Mouse (Mus musculus) liver, adult (tissue): Measurements from ENCODE around the gene Ctrc.

Experiments used
- GATA4 ChIP-seq: IDR thresholded peaks from 2 replicates; pipeline ENCODE4 v1.6.1; 2014; ENCODE audit warnings: mild to moderate bottlenecking, low read length; ENCODE audit not compliant: insufficient replicate concordance

Ctrc gene

DNA sequence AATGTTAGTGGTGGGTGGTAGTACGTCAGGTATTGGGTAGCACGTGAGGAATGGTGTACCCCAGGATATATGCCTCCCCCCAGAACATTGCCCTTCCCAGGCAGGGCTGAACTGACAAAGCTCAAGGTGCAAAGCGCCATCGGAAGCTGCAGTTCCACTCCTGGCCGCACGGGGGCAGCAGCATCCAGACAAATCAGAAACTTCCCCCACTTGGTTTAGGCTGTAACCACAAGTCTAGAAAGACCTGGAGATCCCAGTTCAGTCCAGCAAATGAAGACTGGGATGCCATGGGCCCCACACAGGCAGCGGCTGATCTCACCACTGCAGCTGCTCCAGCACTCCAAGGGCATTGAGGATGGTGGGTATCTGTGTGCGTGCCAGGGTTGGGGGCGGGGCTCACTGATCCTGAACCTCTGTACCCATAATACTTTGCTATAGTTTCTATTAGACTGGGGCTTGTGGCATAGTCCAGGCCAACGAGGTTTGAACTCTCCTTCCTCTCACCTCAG lies 11.3 kb upstream of the Ctrc start:
- no peak for TF ChIP-seq GATA4

DNA sequence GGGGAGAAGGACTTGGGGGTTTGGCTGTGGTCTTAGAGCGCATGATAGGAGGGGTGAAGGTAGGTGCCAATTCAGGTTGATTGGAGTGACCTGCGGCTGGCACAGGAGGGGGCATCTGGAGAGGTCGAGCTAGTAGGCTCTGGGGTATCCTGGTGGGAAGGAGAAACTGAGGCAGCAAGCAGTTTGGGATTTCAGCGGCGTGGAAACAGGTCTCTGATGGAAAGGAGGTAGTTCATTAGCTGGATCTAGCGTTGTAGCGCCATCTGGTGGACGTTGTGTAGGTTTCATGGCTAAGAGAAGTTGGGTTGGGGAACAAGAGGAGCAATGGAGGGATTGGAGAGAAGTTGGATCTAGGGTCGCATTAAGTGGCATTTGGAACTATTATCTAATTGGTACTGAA lies 7.3 kb upstream of the Ctrc start:
- TF ChIP-seq GATA4: no peak

DNA sequence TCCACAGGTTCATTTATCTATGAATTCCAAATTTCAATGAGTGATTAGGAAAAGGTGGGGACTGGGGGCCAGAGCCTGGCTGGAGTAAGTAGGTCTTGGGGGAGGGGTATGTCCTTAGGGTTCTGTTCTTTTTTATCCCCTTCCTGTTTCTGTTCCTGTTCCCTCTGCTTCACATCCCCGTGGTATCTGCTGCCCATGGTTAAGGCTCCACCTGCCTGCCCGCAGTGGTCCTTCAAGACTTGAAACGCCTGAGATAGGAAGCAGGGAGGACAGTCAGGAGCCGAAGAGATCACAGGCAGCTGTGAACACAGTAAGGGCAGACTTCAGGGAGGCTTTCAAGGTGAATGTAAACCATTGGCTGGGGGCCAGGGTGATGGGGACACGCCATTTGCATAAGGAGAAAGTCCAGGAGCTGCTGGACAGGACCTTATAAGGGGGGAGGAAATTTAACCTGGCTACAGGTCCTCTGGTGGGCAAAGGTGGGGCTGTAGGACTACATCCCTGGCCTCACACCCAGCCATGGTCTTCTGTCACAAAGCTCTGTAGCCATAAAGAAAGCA lies 11.5 kb downstream of the Ctrc start:
- no peak for TF ChIP-seq GATA4

DNA sequence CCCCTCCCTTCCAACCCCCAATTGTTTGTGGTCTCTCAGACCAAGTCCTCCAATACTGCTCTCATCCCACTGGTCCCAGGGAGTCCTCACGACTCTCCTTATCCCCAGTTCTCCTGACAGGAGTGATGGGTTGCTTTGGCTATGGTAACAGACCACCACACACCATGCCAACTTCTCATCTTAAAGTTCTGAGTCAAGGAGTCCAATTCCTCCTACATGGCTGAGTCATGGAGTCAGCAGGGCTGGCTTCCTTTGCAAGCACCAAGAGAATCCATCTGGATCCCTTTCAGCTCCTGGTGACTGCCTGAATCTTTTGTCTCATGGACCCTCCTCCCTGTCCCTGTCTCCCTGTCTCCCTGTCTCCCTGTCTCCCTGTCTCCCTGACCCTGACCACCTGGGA lies 12.2 kb downstream of the Ctrc start:
- no peak for TF ChIP-seq GATA4

DNA sequence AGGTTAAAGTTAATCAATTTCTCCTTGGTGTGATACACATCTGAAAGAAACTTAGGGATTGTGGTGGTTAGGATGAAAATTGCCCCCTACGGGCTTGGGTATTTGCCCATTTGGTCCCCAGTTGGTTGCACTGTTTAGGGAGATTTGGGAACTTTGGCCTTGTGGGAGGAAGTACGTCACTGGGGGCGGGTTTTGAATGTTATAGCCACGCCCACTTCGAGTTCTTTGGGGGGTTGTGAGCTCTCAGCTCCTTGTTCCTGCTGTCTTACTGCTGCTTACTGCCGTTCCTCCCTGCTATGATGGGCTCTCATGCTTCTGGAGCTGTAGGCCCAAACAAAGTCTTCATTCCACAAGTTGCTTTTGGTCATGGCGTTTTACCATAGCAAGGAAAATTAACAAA lies 14.8 kb downstream of the Ctrc start:
- no peak for TF ChIP-seq GATA4

DNA sequence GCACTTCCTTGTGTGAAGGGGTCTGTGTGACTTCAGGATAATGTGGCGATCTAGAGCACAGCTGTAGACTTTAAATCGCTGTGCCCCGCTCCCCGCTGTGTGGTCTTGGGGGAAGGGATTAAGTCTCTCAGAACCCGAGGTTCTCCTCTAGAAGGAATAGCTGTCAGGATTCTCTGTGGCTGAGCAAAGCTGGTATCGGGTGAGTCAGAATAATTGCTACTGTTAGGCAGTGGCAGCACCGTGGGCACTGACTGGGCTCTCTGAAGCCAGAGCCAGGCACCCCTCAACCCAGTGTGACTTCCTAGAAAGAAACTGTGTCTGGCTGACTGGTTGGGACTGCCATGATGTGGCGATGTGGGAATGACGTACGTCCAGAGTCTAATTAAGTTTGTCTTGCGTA lies 15.8 kb downstream of the Ctrc start:
- TF ChIP-seq GATA4: no peak

DNA sequence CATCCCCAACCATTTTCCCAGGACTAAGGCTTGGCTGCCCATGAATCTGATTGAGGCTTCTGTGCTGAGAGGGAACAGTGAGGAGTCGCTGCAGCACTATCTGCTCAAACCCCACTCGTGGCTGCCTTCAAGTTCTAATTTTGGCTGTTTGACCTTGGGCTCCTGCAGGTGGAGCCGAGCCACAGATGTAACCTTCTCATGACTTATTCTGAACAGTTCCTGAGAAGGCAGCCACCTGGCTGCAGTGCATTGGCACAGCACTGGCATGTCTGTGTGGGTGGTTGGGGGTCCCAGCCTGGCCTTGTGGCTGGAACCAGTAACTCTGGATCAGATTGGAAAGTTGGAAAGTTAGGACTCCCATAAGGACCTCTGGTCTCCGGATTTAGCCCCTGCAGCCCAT lies 18.0 kb downstream of the Ctrc start:
- TF ChIP-seq GATA4: no peak

DNA sequence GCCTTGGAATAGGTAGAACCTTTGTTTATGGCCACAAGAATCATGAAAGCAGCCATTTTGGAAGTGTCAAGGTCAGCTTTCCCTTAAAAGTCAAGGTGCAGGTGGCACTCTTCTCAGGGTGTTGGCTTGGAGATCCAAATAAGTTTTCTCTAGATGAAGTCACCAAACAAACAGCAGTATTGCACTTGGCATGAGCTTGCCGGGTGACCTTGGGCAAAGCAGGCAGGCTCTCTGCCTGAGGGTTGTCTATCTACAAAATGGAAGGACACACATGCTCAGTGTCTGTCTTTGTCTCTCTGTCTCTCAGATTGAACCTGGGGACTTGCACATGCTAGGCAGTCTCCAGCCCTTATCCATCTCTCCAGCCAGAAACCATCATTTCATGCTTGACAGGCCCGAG lies 18.8 kb downstream of the Ctrc start:
- TF ChIP-seq GATA4: no peak

DNA sequence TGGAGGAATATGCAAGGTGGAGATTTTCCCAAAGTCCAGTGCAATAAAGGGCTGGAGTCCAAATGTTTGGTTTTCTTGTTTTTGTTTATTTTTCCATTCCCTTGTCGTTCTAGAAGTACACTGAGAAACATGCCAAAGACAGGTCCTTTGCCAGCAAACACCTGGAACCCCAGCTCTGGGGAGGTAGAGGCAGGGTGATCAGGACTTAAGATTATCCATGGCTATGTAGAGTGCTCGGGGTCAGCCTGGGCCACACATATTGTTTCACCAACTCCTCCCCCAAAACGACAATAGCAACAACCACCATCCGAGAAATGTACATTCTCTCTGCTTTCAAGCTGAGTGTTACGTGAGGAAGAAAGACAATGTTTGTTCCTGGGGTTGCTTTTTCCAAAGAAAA lies 20.1 kb downstream of the Ctrc start, which contains the start of gene Cela2a:
TSS of gene Cela2a (minus strand) at position 101 of the 400 bp plus-strand sequence.
- no peak for TF ChIP-seq GATA4

DNA sequence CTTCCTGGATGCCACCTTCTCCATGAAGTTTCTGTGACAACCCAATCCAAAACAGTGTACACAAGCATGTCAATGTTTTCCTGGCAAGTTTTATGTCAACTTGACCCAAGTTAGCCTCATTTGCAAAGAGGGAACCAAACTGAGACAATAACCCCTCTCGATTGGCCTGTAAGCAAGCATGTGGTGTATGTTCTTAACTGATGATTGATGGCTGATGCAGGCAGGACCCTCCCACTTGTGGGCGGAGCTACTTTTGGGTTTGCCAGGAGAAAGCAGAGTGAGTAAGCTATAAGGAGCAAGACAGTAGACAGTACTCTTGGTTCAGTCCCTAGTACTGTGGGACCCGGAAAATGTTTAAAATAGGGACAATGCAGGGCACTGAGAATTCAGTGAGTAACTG lies 23.2 kb downstream of the Ctrc start:
- TF ChIP-seq GATA4: no peak

DNA sequence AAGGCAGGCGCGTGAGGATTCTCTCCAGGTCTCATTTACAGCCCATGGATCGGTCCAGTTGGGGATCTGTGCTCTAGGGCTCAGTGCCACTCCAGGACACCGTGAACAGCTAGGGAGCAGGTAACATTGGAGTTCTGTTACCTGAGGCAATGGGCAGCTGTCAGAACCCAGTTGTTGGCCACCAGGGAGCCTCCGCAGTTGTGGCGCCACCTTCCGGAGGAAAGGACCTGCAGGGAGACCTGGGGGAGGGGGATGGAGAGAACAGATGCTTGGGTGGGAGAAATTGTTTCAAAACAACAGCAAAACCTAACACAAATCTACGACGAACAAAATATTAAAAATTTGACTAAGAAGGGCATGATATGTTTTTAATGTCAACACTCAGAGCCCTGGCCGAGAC lies 24.1 kb downstream of the Ctrc start:
- no peak for TF ChIP-seq GATA4

DNA sequence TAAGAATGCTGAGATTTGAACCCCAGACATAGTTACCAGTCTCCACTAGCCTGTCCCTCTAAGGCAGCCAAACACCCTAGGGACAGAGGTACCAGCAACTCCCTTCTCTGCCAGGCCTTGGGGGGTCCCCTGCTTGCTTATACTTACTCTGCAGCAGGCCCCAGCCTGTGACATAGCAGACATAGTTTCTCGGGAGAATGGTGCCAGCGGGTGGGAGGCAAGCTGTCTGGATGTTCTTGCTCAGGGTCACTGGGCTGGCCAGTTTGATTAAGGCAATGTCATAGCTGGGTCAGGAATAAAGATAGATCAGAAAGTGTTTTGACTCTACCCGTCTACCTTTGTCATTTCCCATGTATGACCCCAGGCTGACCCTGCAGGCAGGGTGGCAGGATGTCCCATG lies 25.0 kb downstream of the Ctrc start:
- TF ChIP-seq GATA4: no peak

DNA sequence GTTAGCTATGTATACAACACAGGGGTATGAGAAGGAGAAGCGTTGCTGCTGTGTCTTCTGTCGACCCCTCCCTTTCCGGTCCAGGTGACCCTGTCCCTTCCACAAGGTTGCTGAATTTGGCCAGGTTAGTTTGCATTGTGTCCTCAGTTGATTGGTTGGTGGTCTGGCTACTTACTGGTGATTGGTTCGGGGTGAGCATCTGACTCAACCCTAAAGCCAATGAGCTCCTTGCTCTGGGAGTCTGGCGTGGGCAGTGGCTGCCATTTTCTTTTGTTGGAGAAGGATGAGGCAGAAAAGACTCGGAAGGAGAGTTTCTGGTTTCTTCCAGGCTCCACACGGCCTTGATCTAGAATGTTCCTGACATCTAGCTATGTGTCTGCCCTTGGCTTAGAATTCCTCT lies 26.8 kb downstream of the Ctrc start:
- TF ChIP-seq GATA4: no peak

DNA sequence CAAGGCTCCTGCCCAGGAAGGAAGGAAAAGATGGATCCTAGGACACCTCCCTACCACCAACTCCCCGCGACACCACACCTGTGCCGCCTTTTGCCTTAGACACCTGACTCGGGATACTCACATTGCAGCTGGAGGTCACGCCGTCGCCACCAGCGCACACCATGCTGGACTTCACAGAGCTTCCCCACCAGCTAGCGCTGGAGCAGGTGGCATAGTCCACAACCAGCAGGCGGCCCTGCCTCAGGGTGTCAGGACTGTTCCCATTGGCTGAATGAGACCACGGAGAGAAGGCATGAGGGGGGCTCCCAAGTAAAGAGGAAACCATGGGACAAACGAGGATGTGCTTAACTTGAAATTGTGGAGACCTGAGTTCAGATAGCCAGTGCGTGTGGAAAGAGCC lies 27.3 kb downstream of the Ctrc start:
- no peak for TF ChIP-seq GATA4

DNA sequence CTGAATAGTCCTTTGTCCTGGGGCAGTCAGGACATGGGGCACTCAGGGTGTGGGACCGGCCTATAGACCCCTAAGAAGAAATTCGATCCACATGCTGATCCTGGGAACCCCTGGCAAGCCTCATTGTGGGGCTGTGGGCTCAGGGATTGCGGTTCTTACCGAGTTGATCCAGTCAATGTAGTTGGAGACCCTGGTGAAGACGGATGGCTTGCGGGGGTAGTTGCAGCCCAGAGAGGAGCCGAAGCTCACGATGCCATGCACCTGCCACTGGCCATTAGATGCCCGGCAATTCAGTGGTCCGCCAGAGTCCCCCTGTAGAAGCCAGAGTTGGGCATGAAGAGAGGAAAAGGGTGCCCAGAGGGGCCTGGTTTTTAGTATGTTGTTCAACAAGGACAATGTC lies 28.5 kb downstream of the Ctrc start:
- TF ChIP-seq GATA4: no peak

DNA sequence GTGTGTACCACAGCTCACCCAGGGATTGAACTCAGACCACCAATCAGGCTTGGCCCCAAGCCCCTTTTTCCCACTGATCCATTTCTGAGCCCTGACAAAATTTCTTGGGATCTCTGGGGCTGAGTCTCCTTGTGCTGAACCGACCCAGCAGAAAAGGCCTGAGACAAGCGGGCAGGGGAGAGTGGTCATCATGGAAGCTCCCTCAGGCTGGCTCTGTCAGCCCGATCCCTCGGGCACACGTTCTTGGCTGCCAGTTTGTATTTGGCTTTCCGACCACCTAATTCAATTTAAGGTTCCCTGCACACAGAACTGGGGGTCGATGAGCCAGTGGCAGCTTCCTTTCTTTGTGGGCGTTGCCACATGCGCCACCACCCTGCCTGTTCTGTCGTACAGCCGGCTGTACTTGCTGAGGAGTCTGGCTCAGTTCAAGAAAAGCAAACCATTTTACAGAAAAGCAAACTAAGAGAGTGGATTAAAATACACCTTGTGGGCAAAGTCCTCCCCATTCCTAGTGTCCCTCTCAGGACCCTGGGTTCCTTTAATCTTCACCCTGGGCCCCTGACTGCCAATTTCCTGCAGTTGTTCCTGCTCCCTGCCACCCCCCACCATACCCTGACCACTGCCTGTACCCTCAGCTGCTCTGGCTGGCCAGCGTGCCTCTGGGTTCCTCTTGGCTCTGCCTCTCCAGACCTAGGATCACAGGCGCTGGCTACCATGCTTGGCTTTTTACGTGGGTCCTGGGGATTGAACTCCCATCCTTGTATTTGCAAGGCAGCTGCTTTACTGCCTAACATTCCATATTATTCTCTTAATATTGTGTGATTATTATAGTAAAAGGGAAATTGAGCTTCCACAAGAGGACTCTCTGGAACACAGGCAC lies 29.1 kb downstream of the Ctrc start:
- no peak for TF ChIP-seq GATA4
